Mouse (Mus musculus): ENCODE results near the gene Cabp1.

Gene Cabp1

DNA sequence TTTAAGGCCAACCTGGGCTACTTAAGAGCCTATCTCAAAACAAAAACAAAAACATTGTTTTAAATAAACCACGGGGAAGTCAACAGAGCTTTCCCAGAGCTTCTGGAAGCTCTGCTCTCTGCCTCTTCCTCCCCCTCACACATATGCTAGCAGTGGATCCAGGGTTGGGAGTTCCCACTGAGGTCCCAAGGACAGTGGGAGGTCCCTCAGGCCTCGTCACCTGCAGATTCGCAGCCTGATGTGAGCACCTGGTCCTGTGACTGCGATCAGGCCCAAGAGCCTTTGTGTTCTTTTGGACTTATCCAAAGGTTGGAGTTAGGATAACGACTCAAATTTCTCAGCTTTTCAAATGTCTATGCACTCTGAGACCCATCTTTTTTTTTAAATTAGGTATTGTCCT is 14.4 kb upstream of the Cabp1 start:
- DNase-seq (ENCODE audit: low read depth): no peak

DNA sequence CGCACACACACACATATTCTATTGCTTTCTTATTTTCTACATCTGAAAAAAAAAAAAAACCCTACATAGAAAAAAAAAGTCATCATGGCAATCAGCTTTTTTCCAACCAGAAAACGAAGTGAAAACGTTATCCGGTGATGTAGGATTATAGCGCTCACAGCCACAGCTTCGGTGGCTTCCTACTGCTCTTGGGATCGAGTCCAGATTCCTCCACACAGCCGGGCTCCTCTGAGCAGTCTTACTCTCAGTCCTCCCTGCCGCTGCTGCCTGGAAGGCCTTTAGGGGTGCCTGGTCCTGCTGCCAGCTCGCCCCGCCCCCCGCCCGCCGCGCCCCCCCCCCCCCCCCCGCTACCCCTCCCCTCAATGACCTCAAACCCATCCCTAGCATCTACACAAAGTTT is 13.7 kb upstream of the Cabp1 start:
- no peak for DNase-seq (ENCODE audit: low read depth)

DNA sequence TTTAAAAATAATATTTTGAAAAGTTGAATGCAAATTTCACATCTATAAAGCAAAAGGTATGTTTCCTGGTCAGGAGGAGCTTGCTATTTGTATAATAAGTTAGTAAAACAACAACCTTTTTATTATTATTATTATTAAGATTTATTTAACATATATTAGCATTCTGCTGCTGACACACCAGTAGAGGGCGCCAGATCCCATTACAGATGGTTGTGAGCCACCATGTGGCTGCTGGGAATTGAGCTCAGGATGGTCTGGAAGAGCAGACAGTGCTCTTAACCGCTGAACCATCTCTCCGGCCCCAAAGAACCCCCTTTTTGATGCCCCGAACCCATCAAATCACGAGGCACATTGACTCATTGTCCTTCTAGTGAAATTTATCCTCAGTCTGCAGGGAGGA is 13.1 kb upstream of the Cabp1 start:
- no peak for DNase-seq (ENCODE audit: low read depth)

DNA sequence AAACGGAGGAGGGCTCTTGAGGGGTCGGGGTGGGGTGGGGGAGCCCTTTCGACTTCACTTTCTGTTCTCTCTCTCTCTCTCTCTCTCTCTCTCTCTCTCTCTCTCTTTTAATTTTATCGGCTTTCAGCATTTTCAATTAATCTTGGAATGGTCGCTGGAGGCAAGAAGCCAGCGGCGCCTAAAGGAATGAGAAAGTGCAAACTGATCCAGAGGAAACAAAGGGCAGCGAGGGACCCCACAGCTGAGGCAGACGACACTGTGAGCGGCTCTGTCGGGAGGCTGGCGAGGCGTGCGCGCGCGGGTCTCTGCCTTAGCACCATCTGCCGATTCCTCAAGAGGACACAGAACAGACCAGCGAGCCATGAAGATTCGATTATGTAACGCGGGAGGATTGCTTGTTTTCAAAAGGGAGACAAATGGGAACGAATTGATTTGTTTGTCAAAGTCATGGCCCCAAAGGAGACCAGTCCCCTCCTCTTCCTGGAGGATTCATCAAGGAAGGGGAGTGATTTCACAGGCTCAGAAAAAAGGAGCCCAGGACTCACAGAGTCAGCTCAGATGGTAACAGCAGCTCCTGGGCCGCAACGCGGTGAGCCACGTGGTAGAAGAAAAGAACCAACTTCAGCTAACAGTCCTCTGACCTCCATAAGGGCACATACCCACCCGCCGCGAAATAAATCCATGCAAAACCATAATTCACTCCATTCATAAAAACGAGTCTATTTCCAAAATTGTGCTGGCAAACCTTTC is 10.6 kb upstream of the Cabp1 start:
- DNase-seq (ENCODE audit: low read depth): no peak

DNA sequence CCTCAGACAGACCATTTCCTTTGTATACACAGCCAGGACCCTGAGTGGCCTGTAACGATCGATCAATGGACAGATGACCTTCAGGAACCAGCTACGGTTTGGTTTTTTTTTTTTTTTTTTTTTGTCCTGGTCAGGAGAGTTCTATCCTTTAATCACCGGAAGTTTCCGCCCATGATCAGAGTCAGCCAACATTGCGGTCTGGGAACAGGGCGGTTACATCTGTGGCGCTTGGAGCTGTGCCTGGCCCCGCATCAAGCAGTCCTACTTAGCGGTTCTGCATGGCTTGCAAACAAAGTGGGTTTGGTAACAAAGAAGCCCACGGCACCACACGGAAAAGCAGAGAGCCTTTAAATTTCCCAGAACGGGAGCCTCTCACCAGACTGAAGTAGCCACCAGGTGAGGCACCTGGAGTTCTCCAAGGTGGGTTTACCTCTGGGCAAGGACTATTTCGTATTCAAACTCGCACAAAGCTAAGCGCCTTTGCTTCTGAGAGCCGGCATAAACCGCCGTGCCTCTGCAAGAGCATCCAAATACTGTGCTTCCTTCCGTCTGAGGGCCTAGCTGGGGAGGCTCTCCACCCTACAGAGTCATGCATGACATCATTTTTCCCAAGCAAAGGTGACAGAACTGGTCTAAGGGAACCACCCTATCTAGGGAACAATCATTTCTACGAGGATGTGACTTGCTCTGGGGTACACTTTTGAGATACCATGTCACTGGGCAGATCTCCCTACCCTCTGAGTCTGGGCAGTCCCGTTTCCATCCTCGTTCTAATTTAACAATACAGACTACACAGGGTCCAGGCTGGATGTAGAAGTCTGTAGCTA is 9.8 kb upstream of the Cabp1 start:
- DNase-seq (ENCODE audit: low read depth): no peak

DNA sequence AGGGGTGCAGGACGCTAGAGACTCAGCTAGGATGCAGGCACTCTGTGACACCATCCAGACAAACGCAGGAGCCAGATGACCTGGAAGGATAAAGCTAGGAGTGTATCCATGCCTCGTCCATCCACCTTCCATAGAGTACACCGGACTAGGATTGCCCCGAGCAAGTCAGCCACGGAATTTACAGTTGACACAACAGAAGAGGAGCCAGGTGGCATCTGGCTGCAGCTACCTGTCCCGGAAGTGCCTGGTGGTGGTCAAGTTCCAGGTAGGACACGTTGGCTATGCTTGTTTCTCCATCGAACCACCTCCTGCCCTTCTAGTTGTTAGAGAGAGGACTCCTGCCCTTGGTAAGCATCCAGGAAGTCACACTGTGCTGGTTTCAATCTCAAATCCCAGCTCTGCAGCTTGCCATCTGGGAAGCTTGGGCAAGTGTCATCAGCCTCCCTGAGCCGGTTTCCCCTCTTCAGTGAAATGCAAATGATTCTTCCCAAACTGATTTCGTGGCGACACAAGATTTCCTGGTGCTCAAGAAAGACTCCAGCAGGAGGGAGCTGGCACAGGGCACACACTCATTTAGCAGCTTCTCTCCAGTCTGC is 543 bp upstream of the Cabp1 start:
- no peak for DNase-seq (ENCODE audit: low read depth)

DNA sequence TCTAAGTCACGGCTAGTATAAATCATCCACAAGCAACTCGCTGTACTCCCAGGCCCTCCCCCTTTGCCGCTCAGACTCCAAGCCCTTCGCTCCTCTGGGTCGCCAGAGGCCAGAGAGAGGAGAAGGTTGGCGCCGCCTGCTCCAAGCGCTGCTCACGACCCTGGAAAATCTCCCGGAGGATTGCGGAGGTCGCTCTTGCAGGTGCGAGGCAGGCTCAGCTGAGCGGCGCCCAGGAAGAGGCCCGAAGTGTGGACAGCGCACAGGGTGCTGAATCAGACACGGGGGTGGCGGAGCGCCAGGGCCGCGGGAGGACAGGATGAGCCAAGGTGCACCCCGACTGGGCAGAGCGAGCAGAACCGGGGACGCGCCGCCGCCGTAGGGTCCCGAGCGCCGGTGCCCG is 955 bp downstream of the Cabp1 start:
- no peak for DNase-seq (ENCODE audit: low read depth)

DNA sequence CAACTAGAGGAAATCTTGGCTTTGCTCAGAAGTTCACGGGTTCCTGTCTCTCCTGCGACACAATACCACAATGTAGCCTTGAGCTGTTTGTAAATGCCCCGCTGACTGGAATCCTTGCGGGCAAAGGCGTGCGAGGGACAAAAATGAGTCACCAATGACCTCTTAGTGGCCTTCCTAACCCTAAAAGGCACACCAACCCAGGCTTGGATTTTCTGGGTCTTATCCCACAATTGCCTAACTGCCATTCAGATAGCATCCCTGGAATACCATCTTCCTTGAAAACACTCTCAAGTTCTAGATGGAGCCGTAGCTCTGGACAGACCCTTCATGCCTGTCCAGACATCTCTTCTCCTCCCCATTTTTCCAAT is 1.4 kb downstream of the Cabp1 start:
- DNase-seq (ENCODE audit: low read depth): no peak

DNA sequence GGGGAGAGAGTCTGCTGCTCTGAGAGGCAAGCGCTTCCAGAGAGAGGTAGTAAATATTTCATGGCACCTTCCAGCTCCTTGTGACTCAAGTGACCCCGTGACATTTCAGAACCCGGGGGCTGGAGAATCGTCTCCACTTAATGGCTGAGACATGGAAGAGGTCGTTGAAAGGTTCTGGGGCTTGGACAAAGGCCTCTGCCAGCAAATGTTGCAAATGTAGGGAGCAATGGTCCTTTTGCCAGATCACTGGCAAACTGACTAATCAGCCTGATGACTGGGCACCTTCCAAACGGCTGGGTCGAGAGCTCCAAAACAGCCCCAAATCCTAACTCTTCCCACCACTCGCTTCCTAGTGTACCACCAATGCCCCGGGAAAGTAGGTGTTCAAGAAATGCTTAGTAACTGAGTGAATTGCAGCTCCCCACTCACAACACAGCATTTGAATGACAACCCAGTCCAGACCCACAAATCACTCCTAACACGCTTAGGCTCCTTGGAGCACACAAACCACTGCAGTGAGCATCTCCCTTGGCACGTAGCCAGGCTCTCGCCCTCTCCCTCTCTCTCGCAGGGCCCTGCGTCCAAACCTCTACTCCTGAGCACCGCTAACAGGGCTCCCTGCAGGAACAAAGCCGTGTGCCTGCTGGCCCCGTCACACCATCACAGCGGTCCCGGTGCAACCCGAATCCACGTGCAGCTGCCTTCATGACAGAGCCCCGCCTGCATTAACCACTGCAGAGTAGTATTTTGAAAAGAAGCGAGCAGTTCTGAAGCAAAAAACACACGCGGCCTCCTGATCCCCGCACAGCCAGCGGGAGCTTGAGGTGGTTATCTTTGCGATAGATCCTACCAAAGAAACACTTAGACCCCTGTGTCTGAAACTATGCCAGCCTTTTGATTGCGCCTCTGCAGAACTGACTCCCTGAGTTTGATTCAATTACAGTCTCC is 2.0 kb downstream of the Cabp1 start:
- no peak for DNase-seq (ENCODE audit: low read depth)

DNA sequence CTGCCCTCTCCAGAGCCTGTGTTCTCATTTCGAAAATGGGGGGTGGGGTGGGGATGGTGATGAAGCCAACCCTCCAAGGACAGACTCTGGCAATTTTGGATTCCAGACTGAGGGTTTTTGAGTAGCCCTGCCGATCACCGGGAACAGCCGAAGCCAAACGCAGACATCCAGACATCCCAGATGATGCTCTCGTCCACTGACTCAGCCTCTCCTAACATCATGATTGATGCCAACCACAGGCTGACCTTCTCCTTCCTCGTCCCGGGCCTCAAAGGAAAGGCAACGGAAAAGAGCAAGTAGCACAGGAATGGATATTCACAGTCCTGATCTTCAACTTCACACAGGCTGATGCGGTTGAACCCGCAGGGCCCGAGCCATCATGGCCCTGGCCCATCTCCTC is 4.1 kb downstream of the Cabp1 start:
- DNase-seq (ENCODE audit: low read depth): no peak

DNA sequence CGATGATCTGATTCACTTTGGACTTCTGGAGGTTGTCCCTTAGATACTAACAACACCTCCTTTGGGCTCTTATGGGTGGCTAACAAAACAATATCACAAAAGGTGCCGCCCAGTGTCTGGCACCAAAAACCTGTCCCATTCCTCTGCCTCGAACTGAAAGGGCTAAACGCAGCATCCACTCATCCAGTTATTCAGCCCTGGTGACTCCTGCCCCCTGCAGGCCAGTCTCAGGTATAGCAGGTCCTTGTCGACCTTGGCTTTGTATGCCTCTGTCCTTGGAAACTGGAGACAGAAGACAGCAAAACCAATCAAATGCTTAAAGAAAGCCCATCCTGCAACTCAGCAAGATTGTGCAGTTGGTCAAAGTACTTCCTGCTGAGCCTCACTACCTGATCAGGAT is 5.4 kb downstream of the Cabp1 start:
- DNase-seq (ENCODE audit: low read depth): no peak

DNA sequence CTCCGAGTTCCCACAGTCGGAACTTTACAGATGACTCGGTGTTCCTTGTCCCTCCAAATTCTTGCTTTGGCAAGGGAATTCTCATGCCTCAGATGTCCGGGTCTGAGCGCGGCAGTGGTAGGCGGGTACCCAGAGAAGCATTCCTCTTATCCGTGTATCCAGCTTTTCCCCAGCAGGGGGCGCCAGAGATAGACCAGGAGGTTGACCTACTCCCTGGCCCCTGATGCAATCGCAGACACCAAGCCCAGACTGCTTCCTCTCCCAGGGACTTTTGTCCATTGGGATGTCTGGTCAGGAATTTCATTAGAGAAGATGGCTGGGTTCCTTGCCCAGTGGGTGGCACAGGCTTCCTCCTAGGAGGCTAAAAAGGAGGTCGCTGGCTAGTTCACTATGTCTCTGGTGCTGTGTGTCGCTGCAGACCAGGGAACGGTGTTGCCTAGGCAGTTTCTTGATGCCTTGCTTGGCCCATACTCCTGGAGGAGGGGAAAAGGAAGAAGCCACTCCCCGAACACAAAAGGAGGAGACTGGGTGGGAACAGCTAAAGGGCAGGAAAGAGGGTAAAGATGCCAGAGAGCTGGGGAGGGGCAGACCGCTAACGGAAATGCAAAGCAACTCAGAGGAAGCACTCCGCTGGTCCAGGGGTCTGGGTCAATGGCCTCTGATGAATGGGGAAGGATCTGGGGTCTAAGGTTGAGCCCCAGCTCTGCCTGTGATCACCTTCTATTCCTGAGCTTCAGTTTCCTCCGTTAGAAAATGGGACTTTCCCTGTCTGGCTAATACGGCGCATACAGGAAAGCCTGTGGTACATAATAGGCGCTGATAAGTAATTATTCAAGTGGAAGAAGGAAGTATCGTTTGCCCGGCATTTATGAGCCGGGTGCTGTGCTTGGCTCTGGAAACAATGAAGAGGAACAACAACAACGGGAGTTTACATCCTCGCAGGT is 6.7 kb downstream of the Cabp1 start:
- DNase-seq (ENCODE audit: low read depth): peak; percentile 75

DNA sequence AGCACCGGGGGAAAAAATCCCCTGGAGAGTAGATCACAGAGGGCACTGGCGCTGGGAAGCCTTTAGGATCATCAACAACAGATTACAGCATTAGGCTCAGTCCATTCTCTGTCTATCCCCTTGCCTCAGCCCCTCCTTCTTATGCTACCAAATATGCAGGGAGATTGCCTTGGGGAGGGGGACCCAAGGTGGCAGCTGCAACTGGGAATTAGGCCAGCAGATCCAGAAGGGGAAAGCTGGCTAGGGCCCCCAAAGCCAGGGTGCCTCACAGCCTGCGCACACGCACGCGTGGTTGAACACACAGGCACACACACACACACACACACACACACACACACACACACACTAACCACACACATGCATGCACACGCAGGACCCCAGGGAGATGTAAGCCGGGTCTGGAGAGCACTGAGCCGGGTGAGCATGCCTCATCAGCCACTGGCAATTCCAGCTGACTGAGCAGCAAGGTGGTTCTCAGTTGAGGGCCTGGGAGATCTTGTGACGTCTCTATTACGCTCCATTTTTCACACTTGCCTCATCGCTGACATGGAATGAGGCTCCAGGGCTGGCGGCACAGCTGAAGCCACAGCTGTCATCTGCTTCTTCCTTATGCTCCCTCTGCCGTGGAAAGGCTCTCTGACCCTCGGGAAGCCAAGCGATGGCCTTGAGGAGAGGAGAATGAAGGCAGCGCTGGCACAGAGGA is 7.7 kb downstream of the Cabp1 start:
- no peak for DNase-seq (ENCODE audit: low read depth)

DNA sequence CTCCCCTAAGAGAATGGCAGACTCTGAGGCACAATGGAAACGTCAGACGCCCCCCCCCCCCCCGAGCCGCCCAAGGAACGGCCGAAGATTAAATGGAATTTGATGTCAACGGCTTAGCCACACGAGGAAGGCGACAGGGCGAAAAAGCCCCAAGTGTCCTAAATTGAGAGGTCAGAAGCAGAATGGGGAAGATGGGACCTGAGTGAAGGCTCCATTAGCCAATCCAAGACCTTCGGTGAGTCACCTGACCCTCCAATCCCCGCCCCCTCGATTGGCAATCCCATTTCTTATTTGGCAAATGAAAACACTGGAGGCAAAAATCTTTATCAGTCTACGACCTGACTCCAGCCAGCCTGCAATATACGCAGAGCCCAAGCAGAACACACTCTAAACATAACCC is 9.5 kb downstream of the Cabp1 start:
- no peak for DNase-seq (ENCODE audit: low read depth)

DNA sequence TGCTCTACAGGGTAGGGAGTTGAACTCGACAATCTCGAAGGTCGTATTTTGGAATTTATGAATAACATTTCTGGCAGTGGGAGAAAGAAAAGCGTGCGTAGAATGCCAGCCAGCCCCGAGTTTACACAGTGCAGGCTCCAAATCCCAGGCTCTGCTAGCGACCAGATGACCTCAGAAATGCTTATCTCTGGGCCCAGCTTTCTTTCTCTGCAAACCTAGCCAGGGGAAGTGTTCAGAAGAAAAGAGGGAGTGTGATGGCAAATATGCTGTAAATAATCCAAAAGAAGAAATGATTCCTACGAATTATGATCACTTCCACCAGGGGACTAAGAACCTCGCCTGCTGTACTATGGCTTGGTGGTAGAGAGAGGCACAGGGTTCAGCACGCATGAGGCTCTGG is 10.7 kb downstream of the Cabp1 start:
- DNase-seq (ENCODE audit: low read depth): no peak

DNA sequence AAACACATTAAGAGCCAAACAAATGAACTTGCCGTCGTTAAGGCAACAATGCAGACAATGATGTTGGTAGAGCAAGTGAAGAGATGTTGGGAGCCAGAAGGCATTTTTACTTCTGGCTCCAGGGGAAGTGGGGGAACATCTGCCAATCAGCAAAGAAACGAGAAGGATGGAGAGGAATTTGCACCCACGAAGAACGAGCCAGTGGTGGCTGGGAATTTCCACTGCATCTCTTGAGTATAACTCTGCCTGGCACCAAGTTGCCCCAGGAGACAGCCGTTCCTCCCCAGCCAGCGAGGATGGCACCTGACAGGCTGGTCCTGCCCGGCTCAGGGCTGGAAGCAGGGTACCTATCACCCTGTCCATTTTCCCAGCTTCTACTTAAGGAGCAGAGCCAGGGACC is 11.3 kb downstream of the Cabp1 start:
- no peak for DNase-seq (ENCODE audit: low read depth)

DNA sequence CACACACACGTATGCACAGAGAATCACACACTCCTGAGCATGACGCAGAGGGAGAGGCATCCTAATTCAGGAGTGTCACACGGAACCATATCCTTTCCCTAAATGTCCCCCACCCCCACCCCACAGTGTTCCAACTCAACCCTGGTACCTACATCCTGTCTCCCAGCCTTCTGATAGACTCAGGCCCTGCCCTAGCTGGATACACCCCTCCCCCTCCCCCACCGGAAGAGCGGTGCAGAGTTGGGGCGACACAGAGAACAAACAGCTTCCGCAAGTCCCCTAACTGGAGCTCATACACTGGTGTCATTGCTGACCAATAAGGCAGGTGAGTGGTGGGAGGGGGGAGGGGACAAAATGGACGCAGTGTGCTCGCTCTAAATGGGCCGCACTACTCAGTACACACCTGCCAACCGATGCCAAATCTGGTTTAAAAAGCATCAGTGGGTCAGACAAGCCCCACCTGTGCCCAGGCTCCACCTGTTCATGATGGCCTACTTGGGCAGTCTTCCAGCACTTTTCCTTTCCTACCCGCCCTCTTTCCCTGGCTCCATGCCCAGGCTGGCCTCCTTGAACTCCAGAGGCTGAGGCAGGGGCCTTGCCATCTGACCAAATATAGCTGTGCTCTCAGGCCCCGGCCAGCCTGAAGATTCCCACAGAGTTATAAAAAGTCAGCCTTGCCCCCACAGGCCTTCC is 12.8 kb downstream of the Cabp1 start:
- no peak for DNase-seq (ENCODE audit: low read depth)

DNA sequence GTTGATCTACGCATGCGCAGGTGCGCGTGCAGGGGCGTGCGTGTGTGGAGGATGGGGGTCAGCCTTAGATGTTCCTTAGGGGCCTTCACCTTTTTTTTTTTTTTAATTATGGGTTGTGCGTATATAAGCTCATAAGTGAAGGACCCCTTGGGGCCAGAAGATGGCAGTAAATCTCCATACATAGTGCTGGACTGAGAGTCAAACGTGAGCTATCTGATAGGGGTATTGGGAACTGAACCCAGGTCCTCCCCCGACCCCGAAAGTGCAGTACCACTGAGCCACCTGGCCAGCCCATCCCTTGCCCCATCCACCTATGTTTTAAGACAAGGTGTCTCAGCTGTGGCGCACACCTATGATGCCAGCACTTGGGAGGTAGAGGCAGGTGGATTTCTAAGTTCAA is 14.6 kb downstream of the Cabp1 start:
- no peak for DNase-seq (ENCODE audit: low read depth)

DNA sequence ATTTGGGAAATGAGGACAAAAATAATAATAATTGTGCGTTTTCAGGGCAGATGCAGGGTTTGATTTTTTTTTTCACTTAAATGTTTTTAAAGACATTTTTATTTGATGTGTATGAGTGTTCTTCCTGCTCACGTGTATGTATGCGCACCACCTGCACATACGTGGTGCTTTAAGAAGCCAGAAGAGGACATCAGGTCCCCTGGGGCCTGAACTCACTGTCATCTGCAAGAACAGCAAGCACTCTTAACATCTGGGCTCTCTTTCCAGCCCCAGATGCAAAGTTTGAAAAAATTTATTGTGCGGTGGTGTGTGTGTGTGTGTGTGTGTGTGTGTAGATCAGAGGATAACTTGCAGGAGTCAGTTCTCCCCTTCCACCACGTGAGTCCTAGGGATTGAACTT is 16.3 kb downstream of the Cabp1 start:
- DNase-seq (ENCODE audit: low read depth): no peak

DNA sequence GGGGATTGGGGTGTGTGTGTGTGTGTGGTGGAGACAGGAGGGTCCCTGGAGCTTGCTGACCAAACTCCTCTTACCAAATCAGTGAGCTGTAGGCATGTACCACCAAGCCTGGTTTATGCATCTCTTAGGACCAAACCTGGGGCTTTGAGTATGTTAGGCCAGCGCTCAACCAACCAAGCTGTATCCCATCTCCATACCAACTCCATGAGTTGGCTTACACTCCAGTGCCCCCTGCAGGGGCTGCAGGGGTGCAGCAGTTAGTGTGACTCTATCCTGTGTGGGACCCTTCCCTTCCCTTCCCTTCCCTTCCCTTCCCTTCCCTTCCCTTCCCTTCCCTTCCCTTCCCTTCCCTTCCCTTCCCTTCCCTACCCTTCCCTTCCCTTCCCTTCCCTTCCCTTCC is 19.6 kb downstream of the Cabp1 start:
- DNase-seq (ENCODE audit: low read depth): no peak

Measured in fibroblast of lung, adult 2 months (primary cell).